Mouse (Mus musculus): Measurements from ENCODE around the gene Olfr1254. TPM values are rescaled to one million over a fixed set of nuclear protein-coding genes. Genes with fewer than 3 reads are reported as not detected.

Gene Olfr1254
- polyA plus RNA-seq (2015; fragmentation: Nextera tagmentation; extraction: Ambion mirVana), result not detected in 2 replicates

DNA sequence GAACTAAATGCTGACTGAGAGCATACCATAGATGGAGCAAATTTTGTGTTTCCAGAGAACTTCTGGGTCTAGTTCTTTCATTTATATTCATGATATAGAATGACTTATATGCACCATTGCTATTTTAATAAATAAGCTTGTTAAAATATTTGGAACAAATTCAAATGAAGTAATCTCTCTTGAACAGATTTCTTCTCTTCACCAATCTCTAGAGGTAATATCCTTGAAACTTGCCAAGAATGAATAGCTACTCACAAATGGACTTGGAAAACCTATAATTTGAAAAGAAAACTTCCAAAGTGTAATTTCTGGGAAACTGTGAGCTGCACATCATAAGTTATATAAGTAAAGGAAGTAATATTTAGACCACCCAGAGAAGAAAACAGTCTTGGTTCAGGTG, at the start of gene Olfr1254:
Gene Olfr1254 (minus strand): TSS at position 101 of the 400 bp plus-strand sequence.
- ATAC-seq (ENCODE audit: low FRiP score, low TSS enrichment), result no peak
- Histone ChIP-seq H3K27ac (replicated peaks) (no peak within 1 kb of the TSS), H3K9me3 (ENCODE audit: control insufficient read depth, low read length) (no peaks in the 10 kb centered on the region), H3K4me3 (ENCODE audit: low read depth, low read length) (no peak within 1 kb of the TSS), H3K36me3 (ENCODE audit: control insufficient read depth, insufficient read depth, low read length) (no peaks in the 10 kb centered on the region), H3K4me2 (replicated peaks; ENCODE audit: low read depth) (no peak within 1 kb of the TSS), H3K4me1 (replicated peaks; ENCODE audit: control insufficient read depth, insufficient read depth) (no peaks in the 10 kb centered on the region), H3K9ac (ENCODE audit: low read length) (no peak within 1 kb of the TSS), H3K27me3 (ENCODE audit: control insufficient read depth, insufficient read depth, low read length) (no peaks in the 10 kb centered on the region)
- no peak for DNase-seq (ENCODE audit: low spot score)
- no peak for TF ChIP-seq EP300 (optimal IDR thresholded peaks at IDR 0.05)
- no peak for TF ChIP-seq CTCF (IDR thresholded peaks at IDR 0.05; ENCODE audit: low read depth)

DNA sequence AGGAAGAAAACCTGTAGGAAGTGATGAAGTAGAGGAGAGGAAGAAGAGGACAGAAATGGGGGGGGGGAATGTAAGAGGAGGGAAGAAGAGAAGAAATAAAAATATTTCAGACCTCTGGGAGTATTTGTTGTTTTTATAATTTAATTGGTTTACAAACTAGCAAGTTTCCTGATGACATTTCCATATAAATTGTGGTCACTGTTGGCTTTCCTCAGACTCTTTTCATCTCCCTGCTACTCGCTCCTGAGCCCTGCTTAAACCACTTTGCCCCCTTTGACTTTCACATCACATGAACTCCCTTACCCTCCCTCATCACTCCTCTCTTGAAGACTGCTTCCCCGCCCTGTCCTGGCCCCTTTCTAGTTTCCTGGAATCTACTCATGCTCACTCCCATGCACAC, 48.0 kb upstream of the Olfr1254 start, which contains the start of gene Olfr1256:
Gene Olfr1256 (minus strand): TSS at position 101 of the 400 bp plus-strand sequence.
- no peak within 1 kb of the TSS for H3K9ac ChIP-seq (ENCODE audit: low read length)
- no peaks in the 10 kb centered on the region for H3K9me3 ChIP-seq (ENCODE audit: control insufficient read depth, low read length)
- no peaks in the 10 kb centered on the region for H3K36me3 ChIP-seq (ENCODE audit: control insufficient read depth, insufficient read depth, low read length)
- no peak within 1 kb of the TSS for H3K4me3 ChIP-seq (ENCODE audit: low read depth, low read length)
- 54% methylated on average over 2 of the region's 2 CpGs for WGBS
- H3K4me2 ChIP-seq (replicated peaks; ENCODE audit: low read depth), result no peak within 1 kb of the TSS
- TF ChIP-seq EP300 (optimal IDR thresholded peaks at IDR 0.05) (no peak), CTCF (IDR thresholded peaks at IDR 0.05; ENCODE audit: low read depth) (no peak)
- H3K27ac ChIP-seq (replicated peaks), result no peak within 1 kb of the TSS
- no peaks in the 10 kb centered on the region for H3K27me3 ChIP-seq (ENCODE audit: control insufficient read depth, insufficient read depth, low read length)
- no peak for ATAC-seq (ENCODE audit: low FRiP score, low TSS enrichment)
- DNase-seq (ENCODE audit: low spot score), result no peak
- H3K4me1 ChIP-seq (replicated peaks; ENCODE audit: control insufficient read depth, insufficient read depth), result no peaks in the 10 kb centered on the region

GRCm38 (mm10) chr2:89820216-89820615, 26.8 kb upstream of the Olfr1254 start:
- Histone ChIP-seq H3K36me3 (ENCODE audit: control insufficient read depth, insufficient read depth, low read length) (no peaks in the 10 kb centered on the region), H3K4me2 (replicated peaks; ENCODE audit: low read depth) (no peak overlapping the region), H3K9me3 (ENCODE audit: control insufficient read depth, low read length) (no peaks in the 10 kb centered on the region), H3K27me3 (ENCODE audit: control insufficient read depth, insufficient read depth, low read length) (no peaks in the 10 kb centered on the region), H3K9ac (ENCODE audit: low read length) (no peak overlapping the region), H3K4me3 (ENCODE audit: low read depth, low read length) (no peak overlapping the region), H3K4me1 (replicated peaks; ENCODE audit: control insufficient read depth, insufficient read depth) (no peaks in the 10 kb centered on the region), H3K27ac (replicated peaks) (no peak overlapping the region)
- TF ChIP-seq CTCF (IDR thresholded peaks at IDR 0.05; ENCODE audit: low read depth) (no peak), EP300 (optimal IDR thresholded peaks at IDR 0.05) (no peak)
- DNase-seq (ENCODE audit: low spot score) (no peak), ATAC-seq (ENCODE audit: low FRiP score, low TSS enrichment) (no peak)
- 83% methylated on average over 1 of the region's 1 CpGs for WGBS

- H3K4me2 ChIP-seq (replicated peaks; ENCODE audit: low read depth), result no peak within 1 kb of the TSS
- H3K27ac ChIP-seq (replicated peaks), result no peak within 1 kb of the TSS
- no peak for ATAC-seq (ENCODE audit: low FRiP score, low TSS enrichment)
- H3K36me3 ChIP-seq (ENCODE audit: control insufficient read depth, insufficient read depth, low read length), result no peaks in the 10 kb centered on the region
- TF ChIP-seq CTCF (IDR thresholded peaks at IDR 0.05; ENCODE audit: low read depth) (no peak), EP300 (optimal IDR thresholded peaks at IDR 0.05) (no peak)
- 66% methylated on average over 3 of the region's 3 CpGs for WGBS
- no peaks in the 10 kb centered on the region for H3K27me3 ChIP-seq (ENCODE audit: control insufficient read depth, insufficient read depth, low read length)
- H3K4me1 ChIP-seq (replicated peaks; ENCODE audit: control insufficient read depth, insufficient read depth), result no peaks in the 10 kb centered on the region
- DNase-seq (ENCODE audit: low spot score), result no peak
- H3K9me3 ChIP-seq (ENCODE audit: control insufficient read depth, low read length), result no peaks in the 10 kb centered on the region
- no peak within 1 kb of the TSS for H3K9ac ChIP-seq (ENCODE audit: low read length)
- no peak within 1 kb of the TSS for H3K4me3 ChIP-seq (ENCODE audit: low read depth, low read length)
These were observed 18.3 kb upstream of the Olfr1254 start, which contains the start of gene Olfr1255 for GRCm38 (mm10) chr2:89811751-89812150. Olfr1255 (plus strand) TSS chr2:89812051.

GRCm38 (mm10) chr2:89810751-89811150, 17.3 kb upstream of the Olfr1254 start:
- no peak overlapping the region for H3K9ac ChIP-seq (ENCODE audit: low read length)
- 60% methylated on average over 2 of the region's 2 CpGs for WGBS
- no peaks in the 10 kb centered on the region for H3K27me3 ChIP-seq (ENCODE audit: control insufficient read depth, insufficient read depth, low read length)
- no peaks in the 10 kb centered on the region for H3K36me3 ChIP-seq (ENCODE audit: control insufficient read depth, insufficient read depth, low read length)
- H3K9me3 ChIP-seq (ENCODE audit: control insufficient read depth, low read length), result no peaks in the 10 kb centered on the region
- no peak overlapping the region for H3K4me3 ChIP-seq (ENCODE audit: low read depth, low read length)
- no peak for ATAC-seq (ENCODE audit: low FRiP score, low TSS enrichment)
- DNase-seq (ENCODE audit: low spot score), result no peak
- no peak overlapping the region for H3K27ac ChIP-seq (replicated peaks)
- H3K4me1 ChIP-seq (replicated peaks; ENCODE audit: control insufficient read depth, insufficient read depth), result no peaks in the 10 kb centered on the region
- no peak for TF ChIP-seq CTCF (IDR thresholded peaks at IDR 0.05; ENCODE audit: low read depth)
- no peak for TF ChIP-seq EP300 (optimal IDR thresholded peaks at IDR 0.05)
- H3K4me2 ChIP-seq (replicated peaks; ENCODE audit: low read depth), result no peak overlapping the region

DNA sequence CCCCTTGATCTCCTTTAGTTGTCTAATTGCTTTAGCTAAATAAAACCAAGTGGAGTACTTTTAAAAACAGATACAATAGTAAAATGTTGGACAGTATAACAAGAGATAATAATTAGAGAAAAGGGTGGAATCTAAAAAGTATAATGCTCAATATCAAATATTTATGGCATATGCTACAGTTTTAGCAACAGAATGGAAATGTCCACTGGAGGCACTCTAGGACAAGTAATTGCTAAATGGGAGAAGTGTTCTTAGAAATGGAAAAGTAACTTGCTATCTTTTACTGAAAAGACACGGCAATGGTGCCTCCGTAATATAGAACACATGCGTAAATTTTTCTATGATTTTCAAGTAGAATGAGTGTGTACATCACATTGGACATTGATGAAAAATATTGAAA, 6.2 kb upstream of the Olfr1254 start:
- Histone ChIP-seq H3K27ac (replicated peaks) (no peak overlapping the region), H3K4me1 (replicated peaks; ENCODE audit: control insufficient read depth, insufficient read depth) (no peaks in the 10 kb centered on the region), H3K36me3 (ENCODE audit: control insufficient read depth, insufficient read depth, low read length) (no peaks in the 10 kb centered on the region), H3K4me3 (ENCODE audit: low read depth, low read length) (no peak overlapping the region), H3K4me2 (replicated peaks; ENCODE audit: low read depth) (no peak overlapping the region), H3K9me3 (ENCODE audit: control insufficient read depth, low read length) (no peaks in the 10 kb centered on the region), H3K9ac (ENCODE audit: low read length) (no peak overlapping the region), H3K27me3 (ENCODE audit: control insufficient read depth, insufficient read depth, low read length) (no peaks in the 10 kb centered on the region)
- DNase-seq (ENCODE audit: low spot score), result no peak
- no peak for ATAC-seq (ENCODE audit: low FRiP score, low TSS enrichment)
- TF ChIP-seq EP300 (optimal IDR thresholded peaks at IDR 0.05) (no peak), CTCF (IDR thresholded peaks at IDR 0.05; ENCODE audit: low read depth) (peak; percentile 30; the same call in 1 of the 2 replicates)
- 87% methylated on average over 3 of the region's 3 CpGs for WGBS

Data from stomach, postnatal 0 days (tissue).